Mouse (Mus musculus) C3H10T1/2 (cell line): ENCODE measurements around the gene Tor4a. TPM values are rescaled to one million over a fixed set of nuclear protein-coding genes. Genes with fewer than 3 reads are reported as not detected.

ENCODE experiments used
- polyA plus RNA-seq, 2 experiments: library from polyadenylated mRNA; unstranded; fragments of >200 nt; fragmentation: generic; extraction: Trizol; gene quantifications; one replicate each; pipeline ENCODE4 v1.2.1; 2012; ENCODE audit warnings: missing spikeins in 2 of 2

Tor4a gene
- polyA plus RNA-seq = 10 to 100 TPM in 1 of 2 experiments, 1 to 10 TPM in 1; 9.1 to 26.9 TPM

GRCm38 (mm10) chr2:25196172-25196954 is at the start of gene Tor4a:
Gene Tor4a, minus strand, starts transcription at chr2:25196886.

GRCm38 (mm10) chr2:25242101-25242506 is 45.4 kb upstream of the Tor4a start, which contains the start of the genes Rnf208 and Cysrt1:
Gene Rnf208, plus strand, starts transcription at chr2:25242255.
Gene Cysrt1, minus strand, starts transcription at chr2:25242452.

GRCm38 (mm10) chr2:25236614-25237013 is 39.9 kb upstream of the Tor4a start, which contains the start of gene Rnf224:
Gene Rnf224, minus strand, starts transcription at chr2:25236787.

GRCm38 (mm10) chr2:25234050-25234449 is 37.4 kb upstream of the Tor4a start, which contains the start of gene Slc34a3:
Gene Slc34a3, minus strand, starts transcription at chr2:25234364.

GRCm38 (mm10) chr2:25224492-25224765 is 27.7 kb upstream of the Tor4a start, which contains the start of gene Tubb4b:
Gene Tubb4b, minus strand, starts transcription at chr2:25224702.

GRCm38 (mm10) chr2:25218445-25218844 is 21.8 kb upstream of the Tor4a start, which contains the start of gene Fam166a:
Gene Fam166a, plus strand, starts transcription at chr2:25218745.

GRCm38 (mm10) chr2:25214444-25214843 is 17.8 kb upstream of the Tor4a start, which contains the start of gene Stpg3:
Gene Stpg3, minus strand, starts transcription at chr2:25214637.

GRCm38 (mm10) chr2:25211121-25211670 is 14.5 kb upstream of the Tor4a start, which contains the start of gene Nelfb:
Gene Nelfb, minus strand, starts transcription at chr2:25211489.

GRCm38 (mm10) chr2:25180478-25180903 is 16.2 kb downstream of the Tor4a start, which contains the start of gene Nrarp:
Gene Nrarp, plus strand, starts transcription at chr2:25180758.

Other genes with a start within 250 kb of the Tor4a start
- gene Zmynd19, start 247.1 kb downstream of the Tor4a start, polyA plus RNA-seq = 10 to 100 TPM; 11.8 to 18.9 TPM
- gene Dph7, start 234.5 kb downstream of the Tor4a start, polyA plus RNA-seq = 10 to 100 TPM in 1 of 2 experiments, 1 to 10 TPM in 1; 6.6 to 19.2 TPM
- gene Mrpl41, start 221.8 kb downstream of the Tor4a start, polyA plus RNA-seq = 10 to 100 TPM; 54.1 to 79.8 TPM
- 10 to 100 TPM in 1 of 2 experiments, 1 to 10 TPM in 1; 4.3 to 10.4 TPM for gene Pnpla7, start 220.9 kb downstream of the Tor4a start, polyA plus RNA-seq
- 10 to 100 TPM; 36.2 to 56.6 TPM for gene Nsmf, start 142.5 kb downstream of the Tor4a start, polyA plus RNA-seq
- gene Entpd8, start 116.6 kb downstream of the Tor4a start, polyA plus RNA-seq = not detected
- gene Noxa1, start 101.7 kb downstream of the Tor4a start, polyA plus RNA-seq = under 1 TPM in 1 of 2 experiments, not detected in 1; 0.04 TPM
- under 1 TPM; 0.13 to 0.19 TPM for gene Nrarp, start 16.1 kb downstream of the Tor4a start, polyA plus RNA-seq
- 10 to 100 TPM; 29.0 to 67.4 TPM for gene Nelfb, start 14.6 kb upstream of the Tor4a start, polyA plus RNA-seq
- gene Stpg3, start 17.8 kb upstream of the Tor4a start, polyA plus RNA-seq = under 1 TPM in 1 of 2 experiments, not detected in 1; 0.02 TPM
- gene Fam166a, start 21.9 kb upstream of the Tor4a start, polyA plus RNA-seq = 1 to 10 TPM in 1 of 2 experiments, not detected in 1; 1.6 TPM
- 100 to 1,000 TPM; 598 to 649 TPM for gene Tubb4b, start 27.8 kb upstream of the Tor4a start, polyA plus RNA-seq
- not detected for gene Slc34a3, start 37.5 kb upstream of the Tor4a start, polyA plus RNA-seq
- gene Rnf224, start 39.9 kb upstream of the Tor4a start, polyA plus RNA-seq = not detected
- not detected for gene Rnf208, start 45.4 kb upstream of the Tor4a start, polyA plus RNA-seq
- under 1 TPM; 0.08 to 0.35 TPM for gene Cysrt1, start 45.6 kb upstream of the Tor4a start, polyA plus RNA-seq
- gene AL732309.1, start 50.0 kb upstream of the Tor4a start, polyA plus RNA-seq = 1 to 10 TPM; 2.2 to 6.1 TPM
- 10 to 100 TPM; 38.1 to 48.4 TPM for gene Tmem203, start 58.6 kb upstream of the Tor4a start, polyA plus RNA-seq
- 10 to 100 TPM; 10.9 to 14.3 TPM for gene Tprn, start 65.7 kb upstream of the Tor4a start, polyA plus RNA-seq
- 100 to 1,000 TPM; 140 to 186 TPM for gene Ssna1, start 75.6 kb upstream of the Tor4a start, polyA plus RNA-seq
- gene Anapc2, start 75.6 kb upstream of the Tor4a start, polyA plus RNA-seq = 100 to 1,000 TPM in 1 of 2 experiments, 10 to 100 TPM in 1; 98.4 to 128 TPM
- gene Tmem210, start 91.3 kb upstream of the Tor4a start, polyA plus RNA-seq = not detected
- gene Lrrc26, start 93.0 kb upstream of the Tor4a start, polyA plus RNA-seq = not detected
- under 1 TPM; under 0.01 to 0.06 TPM for gene Grin1, start 122.3 kb upstream of the Tor4a start, polyA plus RNA-seq
- 10 to 100 TPM; 16.1 to 49.7 TPM for gene Man1b1, start 135.5 kb upstream of the Tor4a start, polyA plus RNA-seq
- gene Dpp7, start 159.5 kb upstream of the Tor4a start, polyA plus RNA-seq = 10 to 100 TPM; 31.1 to 38.1 TPM
- 100 to 1,000 TPM; 149 to 433 TPM for gene Uap1l1, start 168.8 kb upstream of the Tor4a start, polyA plus RNA-seq
- gene Sapcd2, start 175.4 kb upstream of the Tor4a start, polyA plus RNA-seq = 10 to 100 TPM; 18.0 to 25.7 TPM
- under 1 TPM in 1 of 2 experiments, not detected in 1; 0.12 TPM for gene Entpd2, start 199.0 kb upstream of the Tor4a start, polyA plus RNA-seq
- 100 to 1,000 TPM; 183 to 212 TPM for gene Npdc1, start 202.5 kb upstream of the Tor4a start, polyA plus RNA-seq
- under 1 TPM; 0.13 to 0.42 TPM for gene Fut7, start 226.4 kb upstream of the Tor4a start, polyA plus RNA-seq
- gene Abca2, start 231.8 kb upstream of the Tor4a start, polyA plus RNA-seq = 10 to 100 TPM in 1 of 2 experiments, 1 to 10 TPM in 1; 4.8 to 13.4 TPM